Mouse (Mus musculus): Measurements from ENCODE around the gene Ccr6.

The Ccr6 gene

DNA sequence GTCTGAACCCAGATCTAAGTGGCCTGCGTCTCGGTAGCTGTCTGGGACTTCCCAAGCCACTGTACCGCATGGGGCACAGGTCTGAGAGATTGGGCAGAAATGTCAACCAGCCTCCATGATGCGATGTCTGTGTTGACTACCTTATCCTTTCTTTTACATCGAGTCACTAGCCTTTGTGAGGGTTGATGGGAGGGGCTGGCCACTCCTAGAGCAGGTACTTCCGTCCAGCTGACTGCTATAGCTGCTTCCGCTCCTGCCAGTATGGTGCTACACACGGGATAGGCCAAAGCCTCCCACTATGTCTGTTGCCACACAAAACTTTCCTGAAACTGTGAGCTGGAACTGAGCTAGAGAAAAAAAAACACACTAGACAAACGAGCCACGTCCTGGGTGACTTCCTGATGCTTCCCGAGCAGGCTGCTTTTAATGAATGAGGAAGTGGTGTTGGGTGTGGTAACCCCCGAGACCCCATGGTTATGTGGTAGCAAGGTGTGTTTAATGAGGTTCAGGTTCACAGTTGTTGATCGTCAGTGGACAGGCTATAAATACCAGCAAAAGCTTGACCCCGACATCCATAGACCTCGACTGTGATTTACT is 2.1 kb upstream of the Ccr6 start:
- no peak for DNase-seq (ENCODE audit: low spot score in 2 of 2)

DNA sequence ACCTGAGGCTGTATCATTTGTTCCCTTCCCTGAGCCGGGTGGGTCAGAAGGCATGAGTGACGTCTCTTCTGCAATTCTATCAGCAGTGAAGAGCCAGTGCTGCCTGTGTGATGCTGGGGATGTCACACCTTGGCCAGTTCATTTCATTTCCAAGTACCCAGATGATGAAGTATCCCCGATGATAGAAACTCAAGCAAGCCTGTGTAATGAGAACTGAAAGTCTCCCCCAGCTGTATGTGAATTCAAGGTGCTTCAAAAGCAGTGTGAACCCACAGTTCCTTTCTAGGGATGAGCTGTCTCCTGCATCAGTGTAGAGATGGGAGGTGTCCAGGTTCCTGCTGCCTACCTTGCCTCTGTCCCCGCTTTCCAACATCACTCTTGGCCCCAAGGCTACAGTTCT is 1.3 kb upstream of the Ccr6 start:
- DNase-seq (ENCODE audit: low spot score in 2 of 2) = no peak

GRCm38 (mm10) chr17:8238012-8238710 is 2.3 kb downstream of the Ccr6 start:
- DNase-seq (ENCODE audit: low spot score in 2 of 2) = no peak

DNA sequence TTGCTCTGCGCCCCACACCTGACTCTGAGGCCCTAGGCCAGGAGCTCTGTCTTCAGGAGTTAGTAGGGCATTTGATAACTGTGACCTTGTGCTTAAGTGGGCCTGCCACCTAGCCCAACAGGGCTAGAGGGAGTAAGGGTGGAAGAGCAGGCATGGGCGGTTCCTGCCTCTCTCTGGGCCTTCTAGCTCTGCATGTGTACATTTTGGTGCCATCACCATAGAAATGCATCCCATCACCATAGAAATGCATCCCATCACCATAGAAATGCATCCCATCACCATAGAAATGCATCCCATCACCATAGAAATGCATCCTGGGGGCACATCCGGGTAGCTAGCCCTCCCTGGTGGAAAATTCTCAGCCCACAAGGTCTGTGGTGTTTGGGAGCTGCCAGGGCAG is 3.7 kb downstream of the Ccr6 start:
- DNase-seq (ENCODE audit: low spot score in 2 of 2) = no peak

- DNase-seq (ENCODE audit: low spot score in 2 of 2) = no peak
Observed at GRCm38 (mm10) chr17:8240517-8240916, 4.7 kb downstream of the Ccr6 start.

DNA sequence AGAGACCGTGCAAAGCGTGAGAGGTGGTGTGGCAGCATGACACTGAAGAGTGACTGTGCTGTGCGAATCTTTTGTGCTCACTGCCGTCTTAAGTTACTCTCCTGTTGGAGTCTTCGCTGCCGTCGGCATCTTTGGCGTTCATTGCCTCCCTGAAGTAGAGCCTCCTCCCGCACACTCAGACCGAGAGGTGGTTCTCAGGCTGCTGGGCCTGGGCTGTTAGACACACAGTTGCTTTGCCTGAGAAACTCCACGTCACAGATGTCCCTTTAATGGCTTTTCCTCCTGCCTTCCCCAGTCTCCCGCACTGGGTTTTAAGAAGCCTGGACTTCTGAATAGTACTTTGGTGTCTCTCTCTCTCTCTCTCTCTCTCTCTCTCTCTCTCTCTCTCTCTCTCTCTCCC is 5.8 kb downstream of the Ccr6 start:
- no peak for DNase-seq (ENCODE audit: low spot score in 2 of 2)

GRCm38 (mm10) chr17:8242186-8242585 is 6.3 kb downstream of the Ccr6 start:
- no peak for DNase-seq (ENCODE audit: low spot score in 2 of 2)

DNA sequence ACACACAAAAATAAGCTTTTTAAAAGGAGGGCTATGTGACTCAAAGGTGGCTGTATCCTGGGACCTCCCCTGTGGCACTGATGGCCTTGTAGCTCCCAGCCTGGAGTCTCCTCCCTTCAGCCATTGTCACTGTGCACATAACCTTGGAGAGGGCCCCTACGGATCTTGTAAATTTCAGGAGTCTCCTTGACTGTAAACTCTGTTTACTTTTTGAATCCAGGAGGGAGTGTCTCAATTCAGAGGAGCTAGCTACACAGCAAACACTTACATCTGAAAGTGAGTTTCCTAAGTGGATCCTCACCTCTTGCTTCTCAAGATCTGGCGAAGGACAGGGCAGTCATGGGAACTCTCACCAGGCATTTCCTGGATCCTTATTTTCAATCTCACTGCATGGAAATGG is 8.3 kb downstream of the Ccr6 start:
- no peak for DNase-seq (ENCODE audit: low spot score in 2 of 2)

DNA sequence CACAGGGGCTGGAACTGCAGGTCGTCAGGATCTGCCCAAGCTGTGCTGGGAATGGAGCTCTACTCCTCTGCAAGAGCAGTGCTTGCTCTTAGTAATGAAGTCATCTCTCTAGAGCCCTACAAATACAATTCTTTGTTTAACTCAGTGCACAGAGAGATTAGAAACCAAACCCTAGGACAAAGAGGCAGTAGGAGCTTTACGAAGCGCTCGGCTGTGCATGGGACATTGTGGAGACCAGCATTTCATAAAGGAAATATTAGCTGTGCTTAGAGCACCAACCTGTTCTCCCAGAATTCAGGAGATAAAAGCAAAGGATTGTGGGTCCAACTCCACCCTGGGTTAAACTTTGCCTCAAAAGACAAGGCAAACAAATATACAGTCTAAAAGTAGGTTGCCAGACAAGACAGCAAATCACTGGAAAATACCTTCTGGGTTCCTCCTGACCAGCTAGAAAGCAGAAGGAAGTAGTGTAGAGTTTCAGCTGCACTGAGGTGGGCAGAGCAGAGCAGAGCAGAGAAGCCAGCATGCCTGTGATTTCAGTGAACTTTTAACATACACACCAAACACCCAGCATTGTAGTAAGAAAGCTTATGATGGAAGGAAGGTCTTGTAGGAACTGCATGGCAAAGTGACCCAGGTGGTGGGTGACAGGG is 10.4 kb downstream of the Ccr6 start:
- peak; percentile 11 to 18 for DNase-seq (ENCODE audit: low spot score in 2 of 2)

- no peak for DNase-seq (ENCODE audit: low spot score in 2 of 2)
Observed at GRCm38 (mm10) chr17:8251704-8252103, 15.9 kb downstream of the Ccr6 start.

- no peak for DNase-seq (ENCODE audit: low spot score in 2 of 2)
Observed at GRCm38 (mm10) chr17:8254268-8254667, 18.4 kb downstream of the Ccr6 start.

- DNase-seq (ENCODE audit: low spot score in 2 of 2) = no peak
Observed at GRCm38 (mm10) chr17:8254914-8255313, 19.1 kb downstream of the Ccr6 start.

DNA sequence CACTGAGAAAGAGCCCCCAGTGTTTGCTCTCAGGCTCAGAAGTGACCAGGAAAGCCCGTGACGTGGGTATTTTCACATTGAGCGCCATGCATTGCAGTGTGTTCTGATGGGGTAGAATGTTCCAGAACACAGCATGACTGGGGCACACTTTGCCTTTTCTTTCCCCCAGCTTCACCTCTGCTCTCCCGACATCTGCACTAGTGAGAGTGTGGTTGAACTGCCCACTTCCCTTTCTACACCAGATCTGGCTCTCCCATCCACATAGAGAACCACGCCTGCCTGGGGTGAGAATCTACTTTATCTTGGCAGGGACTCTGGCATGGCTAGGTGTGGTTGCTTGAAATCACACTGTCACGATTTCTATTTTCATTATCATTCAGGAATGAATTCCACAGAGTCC is 19.7 kb downstream of the Ccr6 start:
- DNase-seq (ENCODE audit: low spot score in 2 of 2) = no peak

GRCm38 (mm10) chr17:8256982-8257381 is 21.1 kb downstream of the Ccr6 start:
- DNase-seq (ENCODE audit: low spot score in 2 of 2) = no peak

GRCm38 (mm10) chr17:8264638-8265037 is 28.8 kb downstream of the Ccr6 start:
- peak; percentile 37 to 54 for DNase-seq (ENCODE audit: low spot score in 2 of 2)

DNA sequence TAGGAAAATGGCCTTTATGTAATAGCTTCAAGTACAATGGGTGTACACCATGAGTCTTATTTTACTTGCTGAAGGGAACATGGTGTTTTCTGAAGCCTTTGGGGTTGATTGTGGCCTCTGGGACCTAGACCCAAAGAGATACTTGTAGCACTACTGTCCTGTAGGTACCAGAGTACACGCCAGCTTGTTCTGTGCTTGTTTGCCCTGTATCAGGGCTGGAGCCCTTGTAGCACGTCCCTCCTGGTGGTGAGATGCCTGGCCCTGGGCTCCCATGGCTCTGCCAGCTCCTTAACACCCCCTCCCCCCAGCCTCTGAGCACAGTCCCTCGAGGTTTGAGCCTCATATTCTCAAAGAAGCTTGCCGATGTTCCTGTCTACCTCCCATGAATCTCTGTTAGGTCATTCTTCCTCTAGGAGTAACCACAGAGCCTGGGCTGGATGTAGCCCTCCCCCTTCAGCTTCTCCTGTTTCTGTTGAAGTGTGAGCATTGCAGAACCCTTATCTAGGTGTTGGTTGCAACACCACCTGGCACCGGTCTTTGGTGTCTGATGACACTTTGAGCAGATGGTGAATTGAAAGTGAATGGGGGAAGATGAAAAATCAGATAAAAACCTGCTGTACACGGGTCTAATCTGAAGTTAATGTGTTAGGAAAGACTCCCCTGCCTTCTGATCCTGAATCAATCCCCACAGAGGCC is 36.4 kb downstream of the Ccr6 start:
- no peak for DNase-seq (ENCODE audit: low spot score in 2 of 2)

GRCm38 (mm10) chr17:8272951-8273350 is 37.1 kb downstream of the Ccr6 start:
- no peak for DNase-seq (ENCODE audit: low spot score in 2 of 2)

- no peak for DNase-seq (ENCODE audit: low spot score in 2 of 2)
Observed at GRCm38 (mm10) chr17:8276071-8276470, 40.2 kb downstream of the Ccr6 start.

DNA sequence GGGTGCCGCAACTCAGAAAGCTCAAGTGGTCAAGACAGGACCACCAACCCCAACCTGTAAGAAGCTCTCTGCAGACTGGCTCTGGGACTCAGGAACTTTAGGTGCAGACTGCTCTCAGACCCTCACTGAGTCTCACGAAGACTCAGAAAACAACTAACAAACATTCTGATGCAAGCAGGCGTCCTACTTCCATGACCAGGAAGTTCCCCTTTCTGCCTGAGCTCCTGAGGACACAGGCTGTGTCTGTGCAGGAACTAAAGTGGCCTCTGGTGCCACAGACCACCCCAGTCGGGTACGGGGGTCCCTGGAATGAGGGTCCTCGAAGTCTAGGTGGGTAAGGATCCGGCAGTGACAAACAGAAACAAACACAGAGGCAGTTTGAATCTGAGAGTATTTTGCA is 40.8 kb downstream of the Ccr6 start:
- no peak for DNase-seq (ENCODE audit: low spot score in 2 of 2)

GRCm38 (mm10) chr17:8277266-8277665 is 41.4 kb downstream of the Ccr6 start:
- no peak for DNase-seq (ENCODE audit: low spot score in 2 of 2)

DNA sequence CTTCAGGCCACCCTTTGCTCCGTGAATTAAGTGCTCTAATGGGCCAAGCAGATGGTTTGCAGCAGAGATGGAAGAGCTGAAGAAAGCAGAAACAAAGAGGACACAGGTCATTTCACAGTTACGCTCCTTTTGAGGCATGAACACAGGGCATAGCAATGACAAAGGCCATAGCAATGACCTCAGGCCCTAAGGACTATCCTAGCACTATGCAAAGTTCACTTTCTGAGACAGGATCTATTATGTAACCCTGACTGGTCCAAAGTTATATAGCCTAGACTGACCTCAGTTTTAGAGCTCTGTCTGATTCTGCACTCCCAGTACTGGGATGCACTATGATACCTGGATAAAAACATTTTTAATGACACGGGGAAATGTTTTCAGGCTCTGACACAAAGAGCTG is 42.5 kb downstream of the Ccr6 start:
- no peak for DNase-seq (ENCODE audit: low spot score in 2 of 2)

DNA sequence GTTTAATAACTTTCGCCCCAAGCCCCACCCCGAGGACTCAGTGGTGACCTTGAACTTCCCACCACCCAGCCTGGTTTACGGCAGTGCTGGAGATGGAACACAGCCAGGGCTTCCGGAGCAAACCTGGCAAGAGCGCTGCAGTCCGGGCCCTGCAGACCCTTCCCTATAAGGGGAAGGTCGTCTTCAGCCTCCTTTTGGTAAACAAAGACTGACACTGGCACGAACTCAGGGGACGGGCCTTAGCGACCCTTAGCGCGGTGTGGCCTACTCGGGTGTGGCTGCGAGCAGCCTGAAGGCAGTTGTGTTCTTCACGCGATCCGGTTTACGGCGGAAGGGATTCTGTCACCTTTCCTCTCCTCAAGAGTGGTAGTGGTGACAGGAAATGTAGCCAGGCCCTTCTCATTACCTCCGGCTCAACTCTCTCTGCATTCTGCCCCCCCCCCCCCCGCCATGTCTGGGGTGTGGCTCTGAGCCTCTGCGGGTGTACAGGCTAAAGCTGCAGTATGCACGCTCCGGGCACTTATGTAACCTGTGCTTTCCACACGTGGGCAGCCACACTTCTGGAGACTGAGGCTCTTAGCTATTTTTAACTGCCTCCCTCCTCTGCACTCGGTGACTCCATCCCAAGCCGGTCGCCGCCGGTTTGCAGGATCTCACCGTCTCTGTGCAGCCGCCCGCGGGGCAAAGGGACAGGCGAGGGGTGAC is 47.1 kb downstream of the Ccr6 start, which contains the start of gene Mpc1:
Mpc1 (plus strand) TSS at position 84 of the 705 bp plus-strand sequence.
- peak; percentile 37 to 73 for DNase-seq (ENCODE audit: low spot score in 2 of 2)
